Mouse (Mus musculus): ENCODE data around the gene Ctnnb1. TPM values are rescaled to one million over a fixed set of nuclear protein-coding genes. Genes with fewer than 3 reads are reported as not detected.
A peak's percentile ranks its signal among the peaks of the same experiment; 100 is the strongest.

Gene Ctnnb1
- total RNA-seq, 2 experiments from 2014 or later = 306 TPM

DNA sequence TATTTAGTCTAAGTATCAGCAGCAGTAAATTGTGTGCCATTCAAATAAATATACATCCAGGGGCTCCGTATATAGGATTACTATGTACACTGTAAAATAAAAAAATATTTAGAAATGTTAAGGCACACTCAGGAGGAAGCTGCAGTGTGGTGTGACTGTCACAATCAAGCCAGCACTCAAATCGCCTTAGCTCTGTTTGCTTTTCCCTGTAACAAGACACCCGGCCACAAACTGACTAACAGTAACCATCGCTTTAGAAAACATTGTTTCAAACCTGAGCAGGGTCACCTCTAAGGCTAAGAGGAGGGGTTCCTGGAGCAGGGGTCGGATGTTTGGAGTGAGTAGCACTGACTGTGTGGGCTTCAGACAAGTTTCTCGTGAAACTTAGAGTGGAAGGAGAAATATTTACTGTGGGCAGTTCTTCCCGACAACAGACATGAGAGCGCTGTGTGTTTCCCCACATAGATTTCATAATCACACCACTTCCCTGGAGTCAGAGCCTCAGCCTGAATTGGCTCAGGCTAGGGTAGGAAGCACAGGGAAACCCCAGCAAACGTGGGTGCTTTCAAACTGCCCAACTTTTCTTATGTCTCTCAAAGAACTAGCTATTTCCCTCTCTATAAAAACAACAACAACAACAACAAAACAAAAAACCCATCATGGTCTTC lies 1.9 kb upstream of the Ctnnb1 start:
- no peak for DNase-seq

DNA sequence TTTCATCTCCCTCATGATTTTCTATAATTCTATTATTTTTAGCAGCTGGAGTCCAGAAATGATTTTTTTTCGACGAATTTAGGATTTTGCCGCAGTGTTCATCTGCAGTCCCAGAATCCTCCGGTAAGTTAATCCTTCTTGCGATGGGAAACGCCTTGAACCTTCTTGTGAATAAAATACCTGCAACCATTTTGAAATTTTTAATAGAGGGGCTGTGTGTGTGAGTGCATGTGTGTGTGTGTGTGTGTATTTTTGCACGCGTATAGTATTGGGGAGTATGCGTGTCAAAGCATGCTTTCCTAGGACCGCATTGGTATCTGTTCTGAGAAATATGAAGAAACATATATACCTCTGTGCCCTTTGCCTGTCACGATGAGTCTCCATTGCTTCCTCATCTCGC lies 1.0 kb downstream of the Ctnnb1 start:
- no peak for DNase-seq

GRCm38 (mm10) chr9:120930811-120931210 lies 1.8 kb downstream of the Ctnnb1 start:
- no peak for DNase-seq

GRCm38 (mm10) chr9:120932371-120932770 lies 3.4 kb downstream of the Ctnnb1 start:
- DNase-seq = no peak

DNA sequence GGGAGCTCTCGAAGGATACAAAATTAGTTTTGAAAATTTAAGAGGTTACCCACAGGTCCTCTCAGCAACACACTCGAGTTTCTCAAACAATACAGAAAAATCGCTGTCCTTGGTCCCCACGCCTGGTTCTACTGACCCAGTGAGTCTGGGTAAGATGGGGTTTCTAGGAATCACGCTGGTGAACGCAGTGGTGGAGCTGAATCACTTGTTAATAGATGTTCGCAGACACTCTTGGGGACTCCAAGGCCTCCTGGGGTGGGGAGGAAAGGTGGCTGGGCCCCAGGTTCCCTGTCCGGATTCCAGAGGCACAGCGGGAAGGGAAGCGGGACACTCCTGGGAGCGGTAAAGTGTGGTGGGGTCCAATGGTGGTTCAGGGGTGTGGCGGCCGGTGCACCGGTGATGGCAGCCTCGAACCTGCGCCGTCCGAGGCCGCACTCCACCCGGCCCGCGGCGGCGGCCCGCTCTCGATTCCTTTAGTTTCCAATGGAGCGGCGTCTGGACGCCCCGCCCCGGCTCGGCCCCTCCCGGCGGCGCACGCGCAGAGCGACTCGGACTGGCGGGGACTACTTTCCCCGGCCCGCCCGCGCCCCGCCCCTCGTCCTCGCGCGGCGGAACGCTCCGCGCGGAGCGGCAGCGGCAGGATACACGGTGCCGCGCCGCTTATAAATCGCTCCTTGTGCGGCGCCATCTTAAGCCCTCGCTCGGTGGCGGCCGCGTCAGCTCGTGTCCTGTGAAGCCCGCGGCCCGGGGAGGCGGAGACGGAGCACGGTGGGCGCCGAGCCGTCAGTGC lies 4.0 kb downstream of the Ctnnb1 start:
- peak; percentile 98 for DNase-seq

GRCm38 (mm10) chr9:120933587-120933885 lies 4.5 kb downstream of the Ctnnb1 start:
- DNase-seq = peak; percentile 77

DNA sequence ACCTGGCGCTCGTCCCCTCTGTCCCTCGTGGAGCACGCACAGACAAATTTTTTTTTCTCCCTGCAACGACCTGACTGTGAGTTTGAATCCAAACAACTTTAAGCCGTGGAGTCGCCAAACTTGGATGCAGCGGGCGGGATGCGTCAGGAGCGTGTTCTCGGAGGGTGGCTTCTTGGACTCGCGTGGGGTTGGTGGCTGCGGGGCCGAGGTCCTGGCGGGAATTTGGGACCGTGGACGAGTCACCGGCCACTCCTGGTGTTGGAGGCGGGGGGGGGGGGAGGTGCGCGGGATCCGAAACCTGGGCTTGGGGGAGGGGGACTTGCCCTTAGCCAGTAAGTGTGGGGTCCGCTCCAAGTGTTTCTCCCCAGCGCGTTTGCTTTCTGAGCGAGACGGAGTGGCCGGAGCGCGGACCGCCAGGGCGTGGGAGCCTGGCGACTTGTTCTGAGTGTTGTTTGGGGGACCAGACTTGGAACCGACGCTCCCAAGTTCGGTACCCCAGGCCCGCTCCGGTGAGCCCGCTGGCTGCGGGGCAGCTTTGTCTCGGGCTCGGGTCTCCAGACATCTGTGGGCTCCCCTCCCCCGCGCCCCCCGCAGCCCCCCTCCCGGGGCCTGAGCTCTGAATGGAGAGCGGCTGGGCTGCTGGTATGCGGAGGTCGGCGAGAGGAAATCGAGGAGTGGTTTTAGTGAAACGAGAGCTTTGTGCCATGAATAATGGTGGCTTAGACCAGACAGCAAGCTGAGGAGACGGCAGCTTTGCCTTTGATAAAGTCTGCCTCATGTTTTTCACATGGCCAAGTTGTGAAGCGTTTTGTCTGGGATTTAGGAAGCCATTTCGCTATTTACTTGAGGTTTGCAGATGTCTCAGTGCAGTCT lies 5.1 kb downstream of the Ctnnb1 start:
- peak; percentile 48 for DNase-seq

- DNase-seq = no peak
Measured at GRCm38 (mm10) chr9:120934821-120935633, 6.0 kb downstream of the Ctnnb1 start.

DNA sequence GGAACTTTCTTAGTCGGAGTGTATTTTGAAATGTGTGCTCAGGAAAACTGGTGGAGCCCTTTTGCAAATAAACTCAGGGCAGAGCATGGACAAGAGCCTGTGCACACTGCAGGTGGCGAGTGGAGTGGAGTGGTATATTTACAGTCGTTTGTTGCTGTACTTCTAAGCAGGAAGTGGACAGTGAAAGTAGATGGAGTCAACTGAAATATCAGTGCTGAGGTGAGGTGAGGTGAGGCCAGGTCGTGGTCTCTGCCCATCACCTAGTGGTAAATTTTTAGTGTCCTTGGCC lies 6.6 kb downstream of the Ctnnb1 start:
- no peak for DNase-seq

- peak; percentile 74 for DNase-seq
Measured at GRCm38 (mm10) chr9:120936351-120936750, 7.3 kb downstream of the Ctnnb1 start.

DNA sequence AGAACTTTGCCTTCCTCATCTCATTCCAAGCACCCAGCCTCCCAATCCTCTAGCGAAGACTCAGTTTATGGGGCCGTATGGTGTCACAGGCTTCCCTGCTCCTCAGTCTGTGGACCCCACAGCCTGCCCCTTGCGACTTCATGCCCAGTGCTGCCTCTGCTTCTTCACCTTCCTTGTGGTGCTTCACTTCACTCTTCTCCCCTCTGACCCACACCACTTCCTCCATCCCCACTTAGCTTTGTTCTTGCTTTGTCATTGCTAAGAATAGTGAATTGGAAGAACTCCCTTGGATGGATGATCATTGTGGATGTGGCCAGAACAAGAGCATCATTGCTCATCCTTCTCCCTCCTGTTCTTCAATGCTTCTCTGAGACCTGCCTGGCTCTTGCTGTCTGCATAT lies 11.8 kb downstream of the Ctnnb1 start:
- no peak for DNase-seq

GRCm38 (mm10) chr9:120943757-120944156 lies 14.7 kb downstream of the Ctnnb1 start:
- DNase-seq = no peak

GRCm38 (mm10) chr9:120944211-120944610 lies 15.2 kb downstream of the Ctnnb1 start:
- no peak for DNase-seq

- DNase-seq = no peak
Measured at GRCm38 (mm10) chr9:120946131-120946530, 17.1 kb downstream of the Ctnnb1 start.

GRCm38 (mm10) chr9:120948832-120949231 lies 19.8 kb downstream of the Ctnnb1 start:
- no peak for DNase-seq

- no peak for DNase-seq
Measured at GRCm38 (mm10) chr9:120950761-120951160, 21.7 kb downstream of the Ctnnb1 start.

DNA sequence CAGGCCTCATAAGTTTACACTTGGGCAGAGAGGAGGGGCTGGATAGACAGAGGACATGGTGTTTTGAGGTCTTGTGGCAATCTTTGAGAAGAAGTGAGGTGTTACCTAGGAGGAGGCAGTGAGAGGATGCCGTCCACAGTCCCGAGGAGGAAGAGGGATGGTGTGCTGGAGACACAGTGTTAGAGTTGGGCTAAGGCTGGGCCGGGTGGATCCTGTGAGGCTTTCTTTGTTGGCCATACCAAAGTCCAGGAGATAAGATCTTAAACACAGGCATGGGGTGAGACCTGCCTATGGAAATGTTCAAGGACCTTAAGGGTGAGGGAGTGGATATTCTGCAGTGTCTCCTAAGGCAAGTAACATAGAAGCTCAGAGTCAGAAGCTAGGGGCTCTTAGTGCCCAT lies 22.9 kb downstream of the Ctnnb1 start:
- no peak for DNase-seq

DNA sequence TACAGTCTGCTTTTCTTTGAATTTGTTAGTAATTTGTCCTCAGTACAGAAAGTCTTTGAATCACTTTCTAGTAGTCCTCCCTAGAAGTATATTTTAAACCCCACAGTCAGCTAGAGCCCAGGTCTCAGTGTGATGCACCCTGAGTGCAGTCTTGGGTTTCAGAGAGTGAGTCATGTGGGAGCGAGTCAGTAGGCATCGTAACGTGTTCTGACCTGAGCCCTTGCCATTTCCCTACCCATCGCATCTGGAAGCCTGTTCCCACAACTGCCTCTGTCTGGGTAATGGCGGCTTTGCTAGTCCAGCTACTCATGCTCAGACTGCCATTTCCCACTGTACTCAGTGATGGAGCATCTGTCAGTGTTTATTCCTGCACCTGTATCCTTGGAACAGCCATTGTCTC lies 29.0 kb downstream of the Ctnnb1 start:
- no peak for DNase-seq

DNA sequence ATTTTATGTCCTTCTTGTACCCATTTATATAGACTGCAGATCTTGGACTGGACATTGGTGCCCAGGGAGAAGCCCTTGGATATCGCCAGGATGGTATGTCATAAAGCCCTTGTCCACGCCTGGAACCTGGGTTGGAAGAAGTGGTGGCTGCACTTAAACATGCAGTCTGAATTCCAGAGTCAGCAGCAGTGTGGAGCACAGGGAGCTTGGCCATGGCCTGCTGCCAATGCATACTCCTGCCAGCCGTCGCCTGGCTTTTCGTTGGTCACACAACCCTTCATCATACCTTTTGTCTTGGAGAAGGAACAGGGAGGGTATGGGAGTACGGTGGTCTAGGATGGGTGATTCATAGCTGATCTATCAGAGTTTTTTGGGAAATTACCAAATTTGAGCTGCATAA lies 29.5 kb downstream of the Ctnnb1 start:
- DNase-seq = no peak

DNA sequence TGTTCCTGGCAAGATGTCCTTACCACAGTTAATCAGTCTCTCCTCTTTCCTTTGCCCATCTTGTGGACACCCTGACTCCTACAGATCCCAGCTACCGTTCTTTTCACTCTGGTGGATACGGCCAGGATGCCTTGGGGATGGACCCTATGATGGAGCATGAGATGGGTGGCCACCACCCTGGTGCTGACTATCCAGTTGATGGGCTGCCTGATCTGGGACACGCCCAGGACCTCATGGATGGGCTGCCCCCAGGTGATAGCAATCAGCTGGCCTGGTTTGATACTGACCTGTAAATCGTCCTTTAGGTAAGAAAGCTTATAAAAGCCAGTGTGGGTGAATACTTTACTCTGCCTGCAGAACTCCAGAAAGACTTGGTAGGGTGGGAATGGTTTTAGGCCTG lies 30.2 kb downstream of the Ctnnb1 start:
- no peak for DNase-seq

GRCm38 (mm10) chr9:120960611-120961010 lies 31.6 kb downstream of the Ctnnb1 start:
- DNase-seq = no peak

DNA sequence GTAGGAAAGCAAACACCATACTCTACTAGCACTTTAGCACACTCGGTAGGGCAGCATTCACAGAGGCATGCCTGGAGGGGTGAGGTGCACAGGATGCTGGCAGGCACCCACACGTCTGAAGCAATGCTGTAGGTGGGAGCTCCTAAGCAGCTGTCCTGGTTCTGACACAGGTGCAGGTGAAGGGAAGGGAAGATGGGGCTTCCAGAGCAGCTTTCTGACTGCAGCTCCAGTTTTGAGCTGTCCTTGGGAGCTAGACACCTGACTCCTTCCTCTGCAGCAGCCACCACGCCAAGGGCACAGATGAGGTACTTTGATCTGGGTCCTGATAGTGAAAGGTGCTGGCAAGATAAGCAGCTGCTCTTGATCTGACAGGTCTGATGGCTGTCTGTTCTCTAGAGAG lies 32.5 kb downstream of the Ctnnb1 start:
- no peak for DNase-seq
